Mouse (Mus musculus): Measurements from ENCODE around the gene Nlrp1a. TPM values are rescaled to one million over a fixed set of nuclear protein-coding genes. Genes with fewer than 3 reads are reported as not detected.

Gene Nlrp1a
- polyA plus RNA-seq (2021; fragmentation: Nextera tagmentation), result 0.04 TPM in 1 of 2 replicates, not detected in the other
- long read RNA-seq, experiment 1, result 0 reads
- long read RNA-seq, experiment 2, result 0 reads

GRCm38 (mm10) chr11:71144661-71145060 is at the start of gene Nlrp1a:
TSS of gene Nlrp1a (minus strand) at chr11:71144704.

Other genes starting within 250 kb of the Nlrp1a start
- 25.6 and 31.6 TPM in 2 replicates for gene Nup88, start 174.7 kb downstream of the Nlrp1a start, polyA plus RNA-seq (2021; fragmentation: Nextera tagmentation)
- gene Rpain, start 174.5 kb downstream of the Nlrp1a start, polyA plus RNA-seq (2021; fragmentation: Nextera tagmentation), result 42.2 and 53.7 TPM in 2 replicates
- 187 and 197 TPM in 2 replicates for gene C1qbp, start 161.7 kb downstream of the Nlrp1a start, polyA plus RNA-seq (2021; fragmentation: Nextera tagmentation)
- 5.9 and 7.5 TPM in 2 replicates for gene Dhx33, start 140.3 kb downstream of the Nlrp1a start, polyA plus RNA-seq (2021; fragmentation: Nextera tagmentation)
- 10.2 and 10.6 TPM in 2 replicates for gene Mis12, start 125.1 kb downstream of the Nlrp1a start, polyA plus RNA-seq (2021; fragmentation: Nextera tagmentation)
- gene Derl2, start 124.9 kb downstream of the Nlrp1a start, polyA plus RNA-seq (2021; fragmentation: Nextera tagmentation), result 22.2 and 23.8 TPM in 2 replicates
- gene 6330403K07Rik, start 111.2 kb downstream of the Nlrp1a start, polyA plus RNA-seq (2021; fragmentation: Nextera tagmentation), result 280 and 322 TPM in 2 replicates
- gene Nlrp1b, start 86.0 kb upstream of the Nlrp1a start, polyA plus RNA-seq (2021; fragmentation: Nextera tagmentation), result 0.04 TPM in 1 of 2 replicates, not detected in the other